Mouse (Mus musculus): ENCODE data around the gene Slc25a47. TPM values are rescaled to one million over a fixed set of nuclear protein-coding genes. Genes with fewer than 3 reads are reported as not detected.

Slc25a47 gene
- polyA plus RNA-seq, 1 experiment, result 5.6 TPM

DNA sequence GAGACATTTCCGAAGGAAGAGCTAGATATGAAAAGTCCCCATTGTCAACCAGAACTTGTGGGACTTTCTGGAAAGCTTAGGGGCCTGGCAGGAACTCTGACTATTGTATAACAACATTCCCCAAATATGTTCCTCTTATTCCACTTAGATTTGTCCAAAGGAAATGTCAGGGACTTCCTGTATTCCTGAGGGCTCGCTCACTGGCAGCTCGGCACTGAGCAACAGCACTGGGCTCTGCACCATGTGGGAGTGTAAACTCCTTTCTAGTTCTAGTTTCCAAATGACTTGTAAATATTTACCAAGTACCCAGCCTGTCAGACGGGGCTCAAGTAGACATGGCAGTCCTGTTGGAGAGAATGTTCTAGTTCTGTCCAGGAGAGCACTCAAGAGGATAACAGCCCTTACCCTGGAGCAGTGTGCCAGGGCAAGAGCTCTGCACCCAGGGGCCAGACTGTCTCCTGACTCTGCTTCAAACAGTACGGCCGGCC, 29.2 kb downstream of the Slc25a47 start:
- no peak overlapping the region for H3K4me3 ChIP-seq (ENCODE audit: insufficient read depth, low read depth, low read length)
- peaks cover 2% of the 10 kb centered on the region; the same call in 1 of the 2 replicates for H3K4me1 ChIP-seq (ENCODE audit: control insufficient read depth, insufficient read depth, insufficient read length, low read length)
- H3K27ac ChIP-seq (replicated peaks; ENCODE audit: low read depth, low read length), result peak overlapping the region; percentile 48

DNA sequence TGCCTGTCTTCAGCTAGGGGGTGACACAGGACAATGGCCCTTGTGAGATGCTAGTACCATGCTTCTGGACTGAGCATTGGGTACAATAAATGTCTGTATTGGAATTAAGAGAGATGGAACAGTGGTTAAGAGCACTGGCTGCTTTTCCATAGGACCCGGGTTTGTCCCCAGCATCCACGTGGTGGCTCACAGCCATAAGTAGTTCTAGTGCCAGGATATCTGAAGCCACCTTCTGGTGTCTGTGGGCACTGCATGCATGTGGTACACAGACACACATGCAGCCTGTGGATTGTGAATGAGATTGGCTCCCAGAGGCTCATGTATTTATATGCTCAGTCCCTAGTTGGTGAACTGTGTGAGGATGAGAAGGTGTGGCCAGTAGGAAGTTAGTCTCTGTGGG, 33.7 kb downstream of the Slc25a47 start:
- Histone ChIP-seq H3K4me3 (ENCODE audit: insufficient read depth, low read depth, low read length) (no peak overlapping the region), H3K27ac (replicated peaks; ENCODE audit: low read depth, low read length) (no peak overlapping the region), H3K4me1 (ENCODE audit: control insufficient read depth, insufficient read depth, insufficient read length, low read length) (peaks cover 1% of the 10 kb centered on the region; the same call in 1 of the 2 replicates)

- Histone ChIP-seq H3K27ac (replicated peaks; ENCODE audit: low read depth, low read length) (no peak overlapping the region), H3K4me3 (ENCODE audit: insufficient read depth, low read depth, low read length) (no peak overlapping the region), H3K4me1 (ENCODE audit: control insufficient read depth, insufficient read depth, insufficient read length, low read length) (no peaks in the 10 kb centered on the region)
These were observed 37.3 kb downstream of the Slc25a47 start for GRCm38 (mm10) chr12:108873122-108873521.

DNA sequence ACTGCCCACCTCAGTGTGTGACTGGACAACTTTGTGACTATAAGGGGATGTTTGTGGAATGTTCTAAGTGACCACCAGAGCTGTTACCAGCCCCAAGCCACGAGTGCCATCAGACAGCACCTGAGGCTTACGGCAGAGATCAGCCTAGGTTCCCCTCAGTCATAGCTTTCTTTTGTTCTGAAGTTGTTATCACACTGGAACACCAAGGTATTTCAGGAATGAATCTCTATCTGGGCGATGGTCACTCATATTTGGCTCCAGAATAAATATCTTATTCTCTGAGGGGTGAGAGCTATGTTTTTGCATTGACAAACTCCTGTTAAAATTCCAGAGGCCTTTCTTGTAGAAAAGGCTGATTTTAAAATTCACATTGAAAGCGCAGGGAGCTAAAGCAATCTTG, 43.3 kb downstream of the Slc25a47 start:
- no peak overlapping the region for H3K4me3 ChIP-seq (ENCODE audit: insufficient read depth, low read depth, low read length)
- H3K4me1 ChIP-seq (ENCODE audit: control insufficient read depth, insufficient read depth, insufficient read length, low read length), result no peaks in the 10 kb centered on the region
- no peak overlapping the region for H3K27ac ChIP-seq (replicated peaks; ENCODE audit: low read depth, low read length)

DNA sequence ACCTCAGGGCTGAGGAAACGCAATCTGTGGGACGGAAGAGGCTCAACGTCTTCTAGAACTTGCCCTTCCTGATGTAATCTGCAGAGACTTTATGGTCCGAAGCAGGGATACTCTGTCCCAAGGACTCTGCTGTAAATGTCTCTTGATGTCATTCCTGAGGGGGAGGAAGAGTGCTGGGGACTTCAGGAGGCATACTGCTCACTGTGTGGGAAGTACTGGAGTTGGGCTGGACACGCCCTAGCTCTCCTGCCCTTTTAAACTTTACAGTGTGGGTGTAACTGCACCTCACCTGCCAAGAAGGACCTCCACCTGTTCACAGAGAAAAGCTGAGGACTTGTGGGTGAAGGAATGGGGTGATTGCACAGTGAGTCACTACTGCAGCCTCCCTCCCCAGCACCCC, 44.8 kb downstream of the Slc25a47 start:
- Histone ChIP-seq H3K4me1 (ENCODE audit: control insufficient read depth, insufficient read depth, insufficient read length, low read length) (peaks cover 3% of the 10 kb centered on the region), H3K27ac (replicated peaks; ENCODE audit: low read depth, low read length) (no peak overlapping the region), H3K4me3 (ENCODE audit: insufficient read depth, low read depth, low read length) (no peak overlapping the region)

- Histone ChIP-seq H3K27ac (replicated peaks; ENCODE audit: low read depth, low read length) (no peak overlapping the region), H3K4me1 (ENCODE audit: control insufficient read depth, insufficient read depth, insufficient read length, low read length) (peaks cover 4% of the 10 kb centered on the region)
These were observed 45.3 kb downstream of the Slc25a47 start for GRCm38 (mm10) chr12:108881192-108881591.

GRCm38 (mm10) chr12:108882776-108883175, 46.9 kb downstream of the Slc25a47 start:
- H3K4me3 ChIP-seq (ENCODE audit: insufficient read depth, low read depth, low read length), result no peak overlapping the region
- H3K4me1 ChIP-seq (ENCODE audit: control insufficient read depth, insufficient read depth, insufficient read length, low read length), result peaks cover 4% of the 10 kb centered on the region
- no peak overlapping the region for H3K27ac ChIP-seq (replicated peaks; ENCODE audit: low read depth, low read length)

More at GRCm38 (mm10) chr12:108881192-108881591, 45.3 kb downstream of the Slc25a47 start:
- H3K4me3 ChIP-seq (ENCODE audit: insufficient read depth, low read depth, low read length), result no peak overlapping the region

DNA sequence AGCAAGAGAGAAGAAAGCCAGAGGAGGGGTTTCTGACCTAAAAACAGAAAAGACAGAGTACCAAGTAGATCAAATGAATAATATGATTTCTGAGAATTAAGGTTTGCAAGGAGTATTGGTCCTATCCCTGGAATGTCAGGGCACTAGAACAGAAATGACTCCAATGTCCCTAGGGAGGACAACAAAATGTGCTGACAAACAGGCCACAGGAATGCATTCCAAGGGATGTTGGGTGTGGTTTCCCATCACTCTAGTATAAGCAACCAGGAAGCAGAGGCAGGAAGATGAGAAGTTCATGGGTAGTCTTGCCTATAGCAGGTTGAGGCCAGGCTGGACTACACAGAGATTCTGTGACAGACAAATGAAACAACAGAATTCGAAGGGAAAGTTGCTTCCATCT, 50.1 kb downstream of the Slc25a47 start:
- peak overlapping the region; percentile 79 for H3K27ac ChIP-seq (replicated peaks; ENCODE audit: low read depth, low read length)
- peaks cover 4% of the 10 kb centered on the region for H3K4me1 ChIP-seq (ENCODE audit: control insufficient read depth, insufficient read depth, insufficient read length, low read length)
- no peak overlapping the region for H3K4me3 ChIP-seq (ENCODE audit: insufficient read depth, low read depth, low read length)

- H3K4me1 ChIP-seq (ENCODE audit: control insufficient read depth, insufficient read depth, insufficient read length, low read length), result peaks cover 4% of the 10 kb centered on the region
These were observed 51.2 kb downstream of the Slc25a47 start for GRCm38 (mm10) chr12:108887077-108887476.

GRCm38 (mm10) chr12:108888632-108889031, 52.8 kb downstream of the Slc25a47 start:
- Histone ChIP-seq H3K4me1 (ENCODE audit: control insufficient read depth, insufficient read depth, insufficient read length, low read length) (peaks cover 8% of the 10 kb centered on the region), H3K4me3 (ENCODE audit: insufficient read depth, low read depth, low read length) (no peak overlapping the region), H3K27ac (replicated peaks; ENCODE audit: low read depth, low read length) (no peak overlapping the region)

More at GRCm38 (mm10) chr12:108887077-108887476, 51.2 kb downstream of the Slc25a47 start:
- Histone ChIP-seq H3K4me3 (ENCODE audit: insufficient read depth, low read depth, low read length) (no peak overlapping the region), H3K27ac (replicated peaks; ENCODE audit: low read depth, low read length) (peak overlapping the region; percentile 2; the same call in 1 of the 2 replicates)

- peak within 1 kb of the TSS; percentile 76 for H3K4me3 ChIP-seq (ENCODE audit: insufficient read depth, low read depth, low read length)
- H3K27ac ChIP-seq (replicated peaks; ENCODE audit: low read depth, low read length), result peak within 1 kb of the TSS; percentile 80
- H3K4me1 ChIP-seq (ENCODE audit: control insufficient read depth, insufficient read depth, insufficient read length, low read length), result peaks cover 4% of the 10 kb centered on the region; the same call in 1 of the 2 replicates
These were observed 57.3 kb downstream of the Slc25a47 start, which contains the start of gene Wdr25 for GRCm38 (mm10) chr12:108892989-108893714. Gene Wdr25, plus strand, starts transcription at chr12:108893631.

DNA sequence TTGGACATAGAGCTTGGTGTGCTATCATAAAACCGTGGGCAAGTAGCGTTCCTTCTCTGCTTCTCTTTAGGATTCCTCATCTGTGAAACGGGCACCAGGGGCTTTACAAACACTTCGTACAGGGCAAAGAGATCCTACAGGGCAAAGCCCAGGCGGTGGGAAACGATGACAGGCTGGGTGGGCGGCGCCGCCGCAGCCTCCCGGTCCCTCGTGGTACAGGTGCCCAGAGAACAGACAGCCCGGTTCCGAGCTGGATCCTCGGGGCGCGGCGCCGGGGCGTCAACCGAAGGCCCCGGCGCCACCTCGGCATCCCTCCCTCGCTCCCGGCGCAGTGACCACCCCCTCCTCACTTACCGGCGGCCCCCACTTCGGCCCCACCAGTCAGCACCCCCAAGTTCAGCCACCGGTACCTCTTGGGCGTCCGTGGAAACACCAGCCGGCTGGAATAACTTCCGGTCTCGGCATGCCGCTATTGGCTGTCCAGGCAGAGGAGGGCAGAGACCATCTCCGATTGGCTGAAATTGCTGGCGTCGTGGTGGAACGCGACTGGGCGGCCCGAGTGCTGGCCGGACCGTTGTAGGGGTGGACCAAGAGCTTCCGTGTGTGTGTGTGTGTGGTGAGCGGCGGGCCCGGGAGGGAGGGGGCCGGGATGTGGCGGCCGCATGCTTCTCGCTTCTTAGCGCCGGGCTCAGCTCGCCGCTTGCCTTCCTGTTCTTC, 58.0 kb downstream of the Slc25a47 start, which contains the start of gene Wars:
Wars (minus strand) TSS at position 460 of the 717 bp plus-strand sequence.
- Histone ChIP-seq H3K27ac (replicated peaks; ENCODE audit: low read depth, low read length) (peak within 1 kb of the TSS; percentile 80), H3K4me1 (ENCODE audit: control insufficient read depth, insufficient read depth, insufficient read length, low read length) (peaks cover 4% of the 10 kb centered on the region; the same call in 1 of the 2 replicates), H3K4me3 (ENCODE audit: insufficient read depth, low read depth, low read length) (peak within 1 kb of the TSS; percentile 76)

DNA sequence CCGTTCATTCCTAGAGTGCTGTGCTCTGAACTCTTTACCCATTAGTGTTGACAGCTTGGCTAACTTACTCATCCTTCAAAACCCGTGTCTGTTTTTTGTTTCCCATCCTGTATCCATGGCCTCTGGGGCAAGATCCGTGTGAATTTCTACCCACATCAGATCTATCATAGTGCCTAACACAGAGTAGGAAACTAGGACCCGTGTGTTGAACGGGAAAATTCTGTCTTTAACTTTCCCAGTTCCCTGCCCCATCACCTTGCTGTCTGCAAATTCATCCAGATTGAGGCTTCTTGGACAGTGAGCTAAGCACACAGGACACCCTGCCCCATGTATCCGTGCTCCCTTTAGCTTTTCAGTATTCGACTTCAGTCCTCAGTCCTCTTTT, 58.6 kb downstream of the Slc25a47 start:
- Histone ChIP-seq H3K27ac (replicated peaks; ENCODE audit: low read depth, low read length) (peak overlapping the region; percentile 80), H3K4me3 (ENCODE audit: insufficient read depth, low read depth, low read length) (peak overlapping the region; percentile 76)

GRCm38 (mm10) chr12:108896006-108896405, 60.2 kb downstream of the Slc25a47 start:
- H3K27ac ChIP-seq (replicated peaks; ENCODE audit: low read depth, low read length), result no peak overlapping the region
- no peak overlapping the region for H3K4me3 ChIP-seq (ENCODE audit: insufficient read depth, low read depth, low read length)
- H3K4me1 ChIP-seq (ENCODE audit: control insufficient read depth, insufficient read depth, insufficient read length, low read length), result peaks cover 4% of the 10 kb centered on the region; the same call in 1 of the 2 replicates

More for the DNA sequence above, 58.6 kb downstream of the Slc25a47 start:
- H3K4me1 ChIP-seq (ENCODE audit: control insufficient read depth, insufficient read depth, insufficient read length, low read length), result peaks cover 4% of the 10 kb centered on the region; the same call in 1 of the 2 replicates

DNA sequence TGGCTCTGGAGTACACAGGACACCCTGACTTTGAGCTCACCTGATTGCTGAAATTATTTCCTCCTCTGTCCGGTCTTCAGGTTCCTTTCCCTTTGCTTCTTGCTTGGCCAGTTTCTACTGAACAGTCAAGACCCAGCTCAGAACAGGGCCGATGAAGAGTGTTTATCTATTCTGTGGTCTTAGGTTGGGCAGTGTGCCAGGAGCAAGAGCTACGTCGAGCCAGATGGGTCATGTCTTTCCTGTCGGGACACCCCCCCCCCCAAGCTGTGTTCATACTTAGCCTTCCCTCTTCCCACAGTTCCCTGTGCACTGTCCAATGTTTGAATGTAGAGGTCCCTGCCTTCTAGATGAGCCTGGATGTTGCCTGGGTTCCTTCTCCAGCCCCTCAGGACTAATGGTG, 65.5 kb downstream of the Slc25a47 start:
- H3K4me3 ChIP-seq (ENCODE audit: insufficient read depth, low read depth, low read length), result no peak overlapping the region
- H3K27ac ChIP-seq (replicated peaks; ENCODE audit: low read depth, low read length), result no peak overlapping the region
- H3K4me1 ChIP-seq (ENCODE audit: control insufficient read depth, insufficient read depth, insufficient read length, low read length), result no peaks in the 10 kb centered on the region
